Comparison of ENCODE assay signal across 9 mouse cellular contexts in the genomic region with DNA sequence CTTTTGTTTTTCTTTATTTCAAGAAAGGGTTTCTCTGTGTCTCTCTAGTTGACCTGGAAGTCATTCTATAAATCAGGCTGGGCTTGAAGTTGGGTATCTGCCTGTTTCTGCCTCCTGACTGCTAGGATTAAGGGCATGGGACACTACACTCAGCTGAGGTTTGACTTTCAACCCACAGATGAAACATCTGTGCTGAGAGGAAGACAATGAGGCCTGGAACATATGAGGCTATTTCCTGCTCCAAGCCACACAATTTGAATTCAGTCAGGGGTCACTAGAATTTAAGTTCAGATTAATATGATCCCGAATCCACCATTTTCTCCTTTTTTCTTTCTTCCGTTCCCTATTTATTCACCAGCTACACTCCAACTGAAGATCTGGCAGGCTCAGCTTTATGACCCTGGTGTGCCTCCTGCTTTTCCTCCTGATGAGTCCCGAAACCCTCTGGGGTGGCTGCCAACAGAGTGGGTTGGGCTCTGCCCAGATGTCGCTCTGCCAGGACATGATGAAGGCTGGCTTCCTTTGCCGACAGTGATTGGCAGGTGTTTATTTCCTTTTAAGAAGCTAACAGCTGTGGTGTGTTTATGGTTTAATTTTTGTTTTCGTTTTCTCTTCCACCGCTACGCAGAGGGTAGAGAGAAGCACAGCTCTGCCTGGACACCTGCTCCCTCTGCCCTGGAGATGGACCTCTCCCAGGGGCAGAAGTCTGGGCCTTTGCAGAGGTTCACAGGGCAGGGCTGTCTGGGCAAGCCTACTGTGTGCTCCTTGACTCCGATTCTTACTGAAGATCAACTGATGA. TPM values are rescaled to one million over a fixed set of nuclear protein-coding genes. Genes with fewer than 3 reads are reported as not detected.
A peak's percentile ranks its signal among the peaks of the same experiment; 100 is the strongest.
DNase-seq lines count a peak whose midpoint lies in the region; ATAC-seq and TF ChIP-seq lines count a peak whose summit lies in the region.
"Had no signal": no experiment of that assay in that cellular context is flagged by ENCODE, and none has a peak within 500 bp of the region (broad histone marks: within the 10 kb centered on the region; RNA-seq: fewer than 3 reads in every experiment).

No protein-coding gene starts in this region.

- no peaks in the 10 kb centered on the region for H3K9me3 ChIP-seq in intestine, embryonic 16.5 days (ENCODE audit: control insufficient read depth, low read length)
- H3K9me3 ChIP-seq: limb, embryonic 15.5 days had no signal

- H3K4me2 ChIP-seq in intestine, embryonic 16.5 days (ENCODE audit: low read depth, low read length): no peak overlapping the region
- H3K4me2 ChIP-seq: limb, embryonic 15.5 days had no signal

- no peak for TF ChIP-seq CTCF in gastrocnemius, adult 2 months (IDR thresholded peaks at IDR 0.05)

- peak overlapping the region; percentile 59 for H3K4me3 ChIP-seq in gastrocnemius, adult 2 months
- no peak overlapping the region for H3K4me3 ChIP-seq in intestine, embryonic 16.5 days (ENCODE audit: low read length)
- H3K4me3 ChIP-seq: limb, embryonic 15.5 days had no signal

- H3K27ac ChIP-seq in gastrocnemius, adult 2 months: peak overlapping the region; percentile 80
- H3K27ac ChIP-seq in intestine, embryonic 16.5 days (ENCODE audit: low read length): peak overlapping the region; percentile 48; the same call in 1 of the 2 replicates
- H3K27ac ChIP-seq: limb, embryonic 15.5 days had no signal

- H3K9ac ChIP-seq in intestine, embryonic 16.5 days (ENCODE audit: low read depth, low read length): no peak overlapping the region; the same call in 1 of the 2 replicates
- H3K9ac ChIP-seq: limb, embryonic 15.5 days had no signal

- 0 out of 2 replicates have a peak, but pooled peaks cover 2% of the 10 kb centered on the region for H3K4me1 ChIP-seq in intestine, embryonic 16.5 days (ENCODE audit: control insufficient read depth, insufficient read depth, low read length)

- peak; percentile 29 to 35 for DNase-seq in left cerebral cortex, postnatal 14 days (ENCODE audit: low spot score in 2 of 2)
- DNase-seq in left cerebral cortex, postnatal 25 days (ENCODE audit: low spot score in 2 of 2): no peak
- peak; percentile 8 for DNase-seq in T-cell, adult 2 months (ENCODE audit: low spot score)
- peak; percentile 88 for DNase-seq in gastrocnemius, adult 2 months
- peak; percentile 62 for DNase-seq in thymus, postnatal 4 days
- DNase-seq in cerebellum, adult 11 months: no peak

- H3K36me3 ChIP-seq in intestine, embryonic 16.5 days (ENCODE audit: control insufficient read depth, insufficient read depth, low read length): no peaks in the 10 kb centered on the region
- H3K36me3 ChIP-seq: limb, embryonic 15.5 days had no signal

- intact Hi-C loops in left cerebral cortex, postnatal 14 days (cut with DNase I): no loop called here
- intact Hi-C loops in left cerebral cortex, postnatal 25 days (cut with DNase I): no loop called here
- intact Hi-C loops in gastrocnemius, adult 2 months (cut with DNase I): loop anchor here (5.0 kb wide), 1 partner anchor 55 kb away; the partner anchor contains the start of gene Trp53i11

- WGBS in intestine, embryonic 16.5 days: 50% methylated on average over 9 of the region's 9 CpGs

- no peaks in the 10 kb centered on the region for H3K27me3 ChIP-seq in intestine, embryonic 16.5 days (replicated peaks; ENCODE audit: control insufficient read depth, insufficient read depth, low read length)
- H3K27me3 ChIP-seq: limb, embryonic 15.5 days had no signal

- no peak for ATAC-seq in intestine, embryonic 16.5 days
- peak; percentile 33; the same call in 1 of the 2 replicates for ATAC-seq in megakaryocyte, adult 5-6 weeks (ENCODE audit: poor library complexity, severe bottlenecking)

RNA-seq across cellular contexts. Expression of gene Trp53i11, which starts 55.3 kb away (rescaled TPM):
- total RNA-seq in left cerebral cortex, postnatal 14 days (2021): 10 to 100 TPM; 58.3 to 58.8 TPM
- 10 to 100 TPM; 83.8 to 96.3 TPM for total RNA-seq in left cerebral cortex, postnatal 25 days (2021)
- total RNA-seq in gastrocnemius, adult 2 months (2021): 1 to 10 TPM; 3.4 to 6.1 TPM
- 49.3 and 52.1 TPM in 2 replicates for polyA plus RNA-seq in intestine, embryonic 16.5 days (2015; fragmentation: Nextera tagmentation; extraction: Ambion mirVana)
- total RNA-seq in megakaryocyte, adult 5-6 weeks (2015): 2.2 and 4.5 TPM in 2 replicates
- 2.8 TPM in 2 replicates for total RNA-seq in megakaryocyte, adult 5-6 weeks (2017)

Comparison
In these comparisons a context has a peak if more than half of its experiments do, and no peak if none do; other contexts are left out.
1. DNase-seq: peak in left cerebral cortex, postnatal 14 days (2 of 2), T-cell, adult 2 months (single experiment), gastrocnemius, adult 2 months (single experiment) and thymus, postnatal 4 days (single experiment); none in left cerebral cortex, postnatal 25 days (0 of 2) and cerebellum, adult 11 months (single experiment).
2. RNA of gene Trp53i11, which starts 55.3 kb away (total RNA-seq): 83.8 to 96.3 TPM in left cerebral cortex, postnatal 25 days and 58.3 to 58.8 TPM in left cerebral cortex, postnatal 14 days; 3.4 to 6.1 TPM in gastrocnemius, adult 2 months and 2.2 to 4.5 TPM in megakaryocyte, adult 5-6 weeks; every median in the first group is over 4 times any median in the second.